Mouse (Mus musculus) heart, postnatal 36 days (tissue): ENCODE results near the gene Olfr128. TPM values are rescaled to one million over a fixed set of nuclear protein-coding genes. Genes with fewer than 3 reads are reported as not detected.
"Not testable (repeated sequence)": the region's sequence is repeated elsewhere in the genome, so short reads cannot be mapped to it uniquely, and the experiment has no call there.

Experiments used
- DNase-seq, 2 experiments: peaks; one replicate each; pipeline ENCODE4 v3.0.0; 2021 to 2022
- intact Hi-C: fragments of 180-260 bp; cut with DNase I; formaldehyde crosslinking; loops from one replicate; pipeline ENCODE4 v1.15.1; 2025
- total RNA-seq, 2 experiments: library from RNA; stranded (reverse); gene quantifications; 2 replicates each; pipeline ENCODE4 v1.2.3; 2021

The Olfr128 gene
- not detected for total RNA-seq

DNA sequence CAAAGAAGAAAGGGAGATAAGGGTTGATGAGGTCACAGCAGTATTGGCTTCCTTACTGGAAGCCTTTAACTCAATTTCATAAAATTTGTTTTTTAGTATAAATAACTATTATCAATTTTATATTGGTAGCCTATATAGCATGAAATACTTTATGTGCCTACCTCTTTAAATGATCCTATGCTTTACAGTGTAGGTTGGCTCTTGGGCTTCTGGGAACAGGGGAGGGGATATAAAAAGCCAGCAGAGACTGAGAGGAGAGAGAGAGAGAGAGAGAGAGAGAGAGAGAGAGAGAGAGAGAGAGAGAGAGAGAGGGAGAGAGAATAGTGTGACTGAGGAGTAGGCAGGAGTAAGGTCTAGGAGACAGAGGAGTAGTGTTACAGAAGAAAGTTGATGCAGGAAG lies at the start of gene Olfr128:
Gene Olfr128, plus strand, starts transcription at position 301 of the 400 bp plus-strand sequence.
- DNase-seq: no peak
- intact Hi-C loops: no loop called here

DNA sequence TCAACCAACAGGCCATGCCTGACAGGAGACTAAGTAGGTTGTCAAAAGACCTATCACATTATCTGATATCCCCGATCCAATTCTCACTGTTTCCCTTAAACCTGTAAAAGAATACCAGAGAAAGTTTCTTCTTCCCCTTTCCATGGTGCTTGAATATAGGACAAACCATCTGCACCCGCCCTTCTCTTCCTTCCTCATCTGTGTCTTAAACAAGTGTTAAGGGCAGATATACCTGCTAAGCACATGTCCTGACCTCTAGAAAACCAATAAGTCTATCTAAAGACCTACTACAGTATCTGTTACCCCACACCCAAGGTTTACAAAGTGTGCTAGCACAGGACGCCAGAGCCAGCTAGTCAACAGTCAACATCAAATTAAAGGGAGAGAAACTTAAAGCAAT lies 46.5 kb upstream of the Olfr128 start:
- DNase-seq: no peak
- intact Hi-C loops: no loop called here

DNA sequence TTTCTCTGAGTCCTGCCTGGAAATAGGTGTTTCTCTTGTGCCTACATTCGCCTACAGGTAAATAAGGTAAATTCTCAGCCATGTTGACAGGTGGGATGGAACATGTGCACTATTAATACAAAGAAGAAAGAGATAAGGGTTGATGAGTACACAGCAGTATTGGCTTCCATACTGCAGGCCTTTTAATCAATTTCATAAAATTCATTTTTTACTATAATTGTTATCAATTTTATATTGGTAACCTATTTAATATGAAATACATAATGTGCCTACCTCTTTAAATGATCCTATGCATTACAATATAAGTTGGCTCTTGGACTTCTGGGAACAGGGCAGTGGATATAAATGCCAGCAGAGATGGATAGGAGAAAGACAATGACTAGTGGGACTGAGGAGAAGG lies 20.2 kb upstream of the Olfr128 start, which contains the start of gene Olfr127:
Gene Olfr127, plus strand, starts transcription at position 301 of the 400 bp plus-strand sequence.
- DNase-seq: no peak
- intact Hi-C loops: no loop called here

DNA sequence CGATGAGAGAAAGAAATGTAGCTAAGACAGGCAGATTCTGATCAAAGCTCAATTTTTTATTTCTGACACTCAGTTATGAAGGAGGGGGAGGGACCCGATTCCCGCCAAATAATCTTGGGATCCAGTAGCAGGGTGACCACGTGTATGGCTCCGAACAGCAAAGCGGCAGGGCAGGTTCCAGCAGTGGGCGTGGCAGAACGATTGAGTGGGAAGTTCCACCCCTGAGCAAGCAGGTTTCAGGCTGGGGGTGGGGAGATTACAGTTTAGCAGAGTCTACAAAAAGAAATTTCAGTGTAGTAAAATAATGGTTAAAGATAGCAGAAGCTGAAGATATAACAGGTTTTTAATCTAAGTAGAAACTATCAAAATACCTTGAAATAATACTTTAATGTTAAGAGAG lies 13.5 kb upstream of the Olfr128 start:
- intact Hi-C loops, DNase-seq: not testable (repeated sequence)

DNA sequence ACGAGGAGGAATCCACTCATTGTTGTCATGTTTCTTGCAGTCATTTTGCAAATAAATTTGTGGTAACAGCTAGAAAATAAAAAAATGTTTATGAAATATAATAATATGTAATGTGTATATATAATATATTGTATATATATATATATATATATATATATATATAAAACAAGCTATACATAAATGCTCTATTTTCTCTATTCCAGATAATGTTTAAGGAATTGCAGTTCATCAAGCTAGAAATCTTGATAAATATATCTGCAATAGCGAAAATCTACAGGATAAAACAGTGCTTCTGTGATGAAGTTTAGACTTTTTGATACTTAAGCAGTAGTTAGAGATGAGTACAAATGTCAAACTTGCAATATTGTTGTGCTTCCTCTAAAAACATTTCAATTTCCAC lies 32.6 kb downstream of the Olfr128 start, which contains the start of gene Olfr761:
Gene Olfr761, minus strand, starts transcription at position 101 of the 400 bp plus-strand sequence.
- intact Hi-C loops: no loop called here

DNA sequence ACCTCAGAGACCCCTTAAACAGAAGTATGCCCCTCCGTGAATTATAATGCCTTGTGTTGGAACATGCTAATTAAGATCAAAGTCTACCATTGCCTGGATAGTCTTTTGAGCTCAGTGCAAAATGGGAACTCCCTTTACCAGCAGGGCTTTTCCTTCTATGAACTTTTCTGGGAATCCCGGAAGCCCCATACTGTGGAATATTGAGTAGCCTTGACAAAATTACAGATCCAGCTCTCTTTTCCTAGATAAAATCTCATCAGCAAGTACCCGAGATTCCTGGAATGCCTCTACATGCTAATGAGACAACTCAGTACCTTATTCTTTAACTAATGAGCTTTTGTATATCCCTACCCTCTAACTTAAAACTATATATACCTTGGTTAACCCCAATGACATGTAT lies 53.2 kb downstream of the Olfr128 start:
- intact Hi-C loops: no loop called here
- no peak for DNase-seq

More for the DNA sequence above, 32.6 kb downstream of the Olfr128 start, which contains the start of gene Olfr761:
- DNase-seq: no peak

Other genes starting within 250 kb of the Olfr128 start
- gene Olfr119, start 224.0 kb upstream of the Olfr128 start, total RNA-seq: not detected
- gene Olfr120, start 198.7 kb upstream of the Olfr128 start, total RNA-seq: not detected
- not detected for gene Olfr121, start 171.7 kb upstream of the Olfr128 start, total RNA-seq
- not detected for gene Olfr122, start 151.9 kb upstream of the Olfr128 start, total RNA-seq
- not detected for gene Olfr123, start 127.0 kb upstream of the Olfr128 start, total RNA-seq
- gene Olfr124, start 120.7 kb upstream of the Olfr128 start, total RNA-seq: not detected
- gene Olfr125, start 87.6 kb upstream of the Olfr128 start, total RNA-seq: not detected
- not detected for gene Olfr126, start 73.1 kb upstream of the Olfr128 start, total RNA-seq
- not detected for gene Olfr127, start 20.1 kb upstream of the Olfr128 start, total RNA-seq
- gene Olfr761, start 32.5 kb downstream of the Olfr128 start, total RNA-seq: not detected
- not detected for gene Olfr129, start 139.5 kb downstream of the Olfr128 start, total RNA-seq
- not detected for gene Olfr130, start 143.4 kb downstream of the Olfr128 start, total RNA-seq
- gene Olfr131, start 168.1 kb downstream of the Olfr128 start, total RNA-seq: not detected
- not detected for gene Olfr132, start 214.0 kb downstream of the Olfr128 start, total RNA-seq
- not detected for gene Olfr133, start 224.7 kb downstream of the Olfr128 start, total RNA-seq